Mouse (Mus musculus) cerebellum, adult 2 months (tissue): ENCODE data around the gene Slc24a2.

ENCODE experiments used
- CTCF ChIP-seq: fragments of 200-500 bp; IDR thresholded peaks from 2 replicates; pipeline ENCODE4 v1.5.1; 2011; ENCODE audit warnings: low read depth, mild to moderate bottlenecking, control low read depth, low read length, moderate library complexity, borderline replicate concordance; ENCODE audit not compliant: insufficient read depth
- POLR2A ChIP-seq: fragments of 200-500 bp; IDR thresholded peaks from 2 replicates; pipeline ENCODE4 v1.6.1; 2011; ENCODE audit warnings: low read length, control low read depth, borderline replicate concordance; ENCODE audit not compliant: insufficient read depth

GRCm38 (mm10) chr4:87151990-87152389, 78.3 kb downstream of the Slc24a2 start:
- no peak for TF ChIP-seq CTCF
- TF ChIP-seq POLR2A, result no peak
